Mouse (Mus musculus): ENCODE measurements around the gene Gm17606.

Gene Gm17606

GRCm38 (mm10) chr14:54624976-54625375, 15.8 kb upstream of the Gm17606 start:
- no peak for DNase-seq (ENCODE audit: low read depth, low spot score)

- DNase-seq (ENCODE audit: low read depth, low spot score), result no peak
Observed at GRCm38 (mm10) chr14:54628103-54628502, 12.6 kb upstream of the Gm17606 start.

- DNase-seq (ENCODE audit: low read depth, low spot score), result no peak
Observed at GRCm38 (mm10) chr14:54629797-54630196, 11.0 kb upstream of the Gm17606 start.

GRCm38 (mm10) chr14:54630583-54631239, 10.0 kb upstream of the Gm17606 start:
- no peak for DNase-seq (ENCODE audit: low read depth, low spot score)

- no peak for DNase-seq (ENCODE audit: low read depth, low spot score)
Observed at GRCm38 (mm10) chr14:54631240-54631599, 9.5 kb upstream of the Gm17606 start.

GRCm38 (mm10) chr14:54632252-54632651, 8.5 kb upstream of the Gm17606 start:
- no peak for DNase-seq (ENCODE audit: low read depth, low spot score)

GRCm38 (mm10) chr14:54634182-54634581, 6.6 kb upstream of the Gm17606 start:
- DNase-seq (ENCODE audit: low read depth, low spot score), result no peak

GRCm38 (mm10) chr14:54636954-54637353, 3.8 kb upstream of the Gm17606 start:
- DNase-seq (ENCODE audit: low read depth, low spot score), result no peak

GRCm38 (mm10) chr14:54638210-54638609, 2.5 kb upstream of the Gm17606 start:
- DNase-seq (ENCODE audit: low read depth, low spot score), result no peak

- no peak for DNase-seq (ENCODE audit: low read depth, low spot score)
Observed at GRCm38 (mm10) chr14:54640121-54640520, 631 bp upstream of the Gm17606 start.

- peak; percentile 72 for DNase-seq (ENCODE audit: low read depth, low spot score)
Observed at GRCm38 (mm10) chr14:54641305-54641969, 685 bp downstream of the Gm17606 start, which contains the start of gene Cdh24. Cdh24 (minus strand) TSS chr14:54641364.

GRCm38 (mm10) chr14:54642224-54642944, 1.6 kb downstream of the Gm17606 start:
- DNase-seq (ENCODE audit: low read depth, low spot score), result no peak

GRCm38 (mm10) chr14:54643011-54643410, 2.3 kb downstream of the Gm17606 start:
- DNase-seq (ENCODE audit: low read depth, low spot score), result no peak

GRCm38 (mm10) chr14:54644294-54644693, 3.5 kb downstream of the Gm17606 start:
- no peak for DNase-seq (ENCODE audit: low read depth, low spot score)

- no peak for DNase-seq (ENCODE audit: low read depth, low spot score)
Observed at GRCm38 (mm10) chr14:54646455-54646854, 5.7 kb downstream of the Gm17606 start.

GRCm38 (mm10) chr14:54646898-54647636, 6.3 kb downstream of the Gm17606 start:
- no peak for DNase-seq (ENCODE audit: low read depth, low spot score)

- no peak for DNase-seq (ENCODE audit: low read depth, low spot score)
Observed at GRCm38 (mm10) chr14:54647900-54648299, 7.1 kb downstream of the Gm17606 start.

- DNase-seq (ENCODE audit: low read depth, low spot score), result peak; percentile 89
Observed at GRCm38 (mm10) chr14:54650621-54651454, 10.1 kb downstream of the Gm17606 start.

- DNase-seq (ENCODE audit: low read depth, low spot score), result no peak
Observed at GRCm38 (mm10) chr14:54651556-54651955, 10.8 kb downstream of the Gm17606 start.

GRCm38 (mm10) chr14:54652787-54653186, 12.0 kb downstream of the Gm17606 start:
- no peak for DNase-seq (ENCODE audit: low read depth, low spot score)

- DNase-seq (ENCODE audit: low read depth, low spot score), result peak; percentile 68
Observed at GRCm38 (mm10) chr14:54653496-54653895, 12.7 kb downstream of the Gm17606 start.
